Mouse (Mus musculus) liver, adult 2 months (tissue): ENCODE results near the gene Il6st.

Experiments used
- CTCF ChIP-seq: fragments of 200-500 bp; IDR thresholded peaks from 2 replicates; pipeline ENCODE4 v1.5.1; 2011; ENCODE audit warnings: low read depth, low read length, control low read depth
- POLR2A ChIP-seq: fragments of 200-500 bp; IDR thresholded peaks from 2 replicates; pipeline ENCODE4 v1.6.1; 2011; ENCODE audit warnings: low read length, control low read depth; ENCODE audit not compliant: insufficient read depth; ENCODE audit errors: extremely low read depth

DNA sequence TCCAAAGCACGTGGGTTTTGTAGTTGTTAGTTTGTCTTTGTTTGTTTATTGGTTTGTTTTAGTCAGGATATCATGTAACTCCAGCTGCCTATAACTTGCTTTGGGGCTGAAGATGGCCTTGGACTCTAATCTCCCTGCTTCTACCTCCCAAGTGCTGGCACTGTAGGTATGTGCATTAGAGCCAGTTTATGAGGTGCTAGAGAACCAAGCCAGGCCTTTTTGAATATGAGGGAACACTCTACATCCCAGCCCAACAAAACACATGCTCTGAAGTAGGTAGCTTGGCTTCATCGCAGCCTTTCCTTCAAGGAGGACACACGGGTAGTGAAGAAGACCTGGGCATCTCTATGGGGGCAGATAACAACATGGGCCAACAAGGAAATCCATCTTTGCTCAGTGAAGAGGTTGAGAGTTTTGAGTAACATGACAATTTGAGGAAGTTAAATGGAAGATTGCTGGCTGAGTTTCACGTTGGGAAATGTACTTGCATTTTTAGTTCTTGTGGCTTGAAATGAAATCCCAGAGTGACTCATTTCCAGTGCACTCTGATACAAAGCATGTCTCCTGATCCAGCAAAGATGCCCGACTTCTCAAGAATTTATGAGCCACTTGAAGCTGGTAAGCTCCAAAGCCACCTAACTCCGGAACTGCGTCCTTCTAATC is 20.9 kb upstream of the Il6st start:
- TF ChIP-seq POLR2A = no peak
- no peak for TF ChIP-seq CTCF
